Mouse (Mus musculus) right cerebral cortex, postnatal 14 days (tissue): ENCODE results near the gene P2ry12.

Source experiments
- DNase-seq: peaks from one replicate; pipeline ENCODE4 v3.0.0; 2022

P2ry12 gene

GRCm38 (mm10) chr3:59230912-59231311 is 31.8 kb downstream of the P2ry12 start:
- no peak for DNase-seq

- DNase-seq: no peak
Observed at GRCm38 (mm10) chr3:59228730-59229551, 33.7 kb downstream of the P2ry12 start.

GRCm38 (mm10) chr3:59227696-59228095 is 35.0 kb downstream of the P2ry12 start:
- no peak for DNase-seq

GRCm38 (mm10) chr3:59225411-59225810 is 37.3 kb downstream of the P2ry12 start:
- no peak for DNase-seq

- no peak for DNase-seq
Observed at GRCm38 (mm10) chr3:59222303-59222702, 40.4 kb downstream of the P2ry12 start.

- no peak for DNase-seq
Observed at GRCm38 (mm10) chr3:59219326-59219725, 43.3 kb downstream of the P2ry12 start.

GRCm38 (mm10) chr3:59217211-59217610 is 45.5 kb downstream of the P2ry12 start:
- no peak for DNase-seq

GRCm38 (mm10) chr3:59212404-59212803 is 50.3 kb downstream of the P2ry12 start:
- DNase-seq: no peak

GRCm38 (mm10) chr3:59211784-59212183 is 50.9 kb downstream of the P2ry12 start:
- DNase-seq: no peak

- DNase-seq: no peak
Observed at GRCm38 (mm10) chr3:59210727-59211126, 51.9 kb downstream of the P2ry12 start, which contains the start of gene P2ry13. P2ry13 (minus strand) TSS chr3:59210882.

GRCm38 (mm10) chr3:59210089-59210488 is 52.6 kb downstream of the P2ry12 start:
- DNase-seq: no peak

- no peak for DNase-seq
Observed at GRCm38 (mm10) chr3:59208650-59209548, 53.8 kb downstream of the P2ry12 start.

- DNase-seq: no peak
Observed at GRCm38 (mm10) chr3:59205941-59206340, 56.7 kb downstream of the P2ry12 start.

GRCm38 (mm10) chr3:59204719-59205503 is 57.8 kb downstream of the P2ry12 start:
- no peak for DNase-seq

- DNase-seq: no peak
Observed at GRCm38 (mm10) chr3:59203802-59204520, 58.7 kb downstream of the P2ry12 start.

- no peak for DNase-seq
Observed at GRCm38 (mm10) chr3:59197329-59197948, 65.2 kb downstream of the P2ry12 start.

GRCm38 (mm10) chr3:59194938-59195337 is 67.7 kb downstream of the P2ry12 start, which contains the start of gene Gpr87:
Gpr87 (minus strand) TSS chr3:59195104.
- DNase-seq: no peak

- DNase-seq: no peak
Observed at GRCm38 (mm10) chr3:59194099-59194498, 68.6 kb downstream of the P2ry12 start.

- no peak for DNase-seq
Observed at GRCm38 (mm10) chr3:59191674-59192073, 71.0 kb downstream of the P2ry12 start.

GRCm38 (mm10) chr3:59187336-59187735 is 75.3 kb downstream of the P2ry12 start:
- no peak for DNase-seq

GRCm38 (mm10) chr3:59185662-59186061 is 77.0 kb downstream of the P2ry12 start:
- DNase-seq: no peak

GRCm38 (mm10) chr3:59182129-59182528 is 80.5 kb downstream of the P2ry12 start:
- DNase-seq: no peak
